Mouse (Mus musculus) spleen, adult 2 months (tissue): Measurements from ENCODE around the gene Kiz.

Experiments used
- CTCF ChIP-seq: fragments of 200-500 bp; IDR thresholded peaks from 2 replicates; pipeline ENCODE4 v1.5.1; 2011; ENCODE audit warnings: mild to moderate bottlenecking, inconsistent platforms; ENCODE audit not compliant: insufficient read depth, insufficient read length, insufficient replicate concordance; ENCODE audit errors: extremely low read depth
- POLR2A ChIP-seq: fragments of 200-500 bp; IDR thresholded peaks from 2 replicates; pipeline ENCODE4 v1.6.1; 2011; ENCODE audit warnings: low read depth, low read length, inconsistent platforms

DNA sequence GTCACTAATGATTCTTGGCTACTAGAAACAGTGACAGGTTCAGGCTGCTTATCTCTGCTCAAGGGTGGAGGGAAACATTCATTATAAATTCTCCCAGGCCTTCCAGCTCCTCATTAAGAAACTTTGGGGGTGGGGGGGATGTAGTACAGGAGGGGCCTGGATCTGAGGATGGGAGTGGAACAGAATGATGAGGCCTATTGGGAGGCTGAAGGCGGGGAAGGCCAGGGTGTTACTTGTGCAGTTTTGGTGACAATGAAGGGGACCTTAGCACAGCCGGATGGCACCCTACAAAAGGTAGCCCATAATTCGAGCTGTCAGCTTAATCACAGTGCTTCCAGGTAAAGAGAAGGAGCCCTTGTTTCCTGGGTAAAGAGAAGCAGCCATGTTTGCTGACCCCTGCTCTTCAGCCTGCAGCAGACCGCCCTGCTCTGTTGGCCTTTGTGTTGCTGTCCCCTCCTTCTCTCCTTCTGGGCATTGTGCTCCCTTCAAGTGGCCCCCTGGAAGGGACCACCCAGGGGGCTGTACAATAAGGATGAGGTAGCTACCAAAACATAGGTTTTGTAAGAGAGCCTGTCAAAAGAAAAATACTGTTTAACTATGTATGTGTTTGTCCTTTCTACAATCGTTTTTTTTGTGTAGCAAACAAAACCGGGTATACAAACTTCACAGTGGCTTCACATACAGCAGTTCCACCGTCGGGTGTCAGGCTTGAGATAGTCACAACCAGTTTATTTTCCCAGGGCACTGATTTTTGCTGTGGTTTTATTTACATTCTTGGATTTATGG, 64.9 kb downstream of the Kiz start:
- TF ChIP-seq POLR2A, result no peak
- TF ChIP-seq CTCF, result no peak
